9 mouse cellular contexts compared by ENCODE assay signal in genomic region chr7:66427053-66427436, GRCm38 (mm10). TPM values are rescaled to one million over a fixed set of nuclear protein-coding genes. Genes with fewer than 3 reads are reported as not detected.
DNase-seq lines count a peak whose midpoint lies in the region; ATAC-seq and TF ChIP-seq lines count a peak whose summit lies in the region.
"Had no signal": no experiment of that assay in that cellular context is flagged by ENCODE, and none has a peak within 500 bp of the region (broad histone marks: within the 10 kb centered on the region; RNA-seq: fewer than 3 reads in every experiment).

No protein-coding gene starts in this region.

- H3K4me2 ChIP-seq in kidney, postnatal 0 days (ENCODE audit: low read length): peak overlapping the region; percentile 96
- peak overlapping the region; percentile 98 for H3K4me2 ChIP-seq in embryonic facial prominence, embryonic 13.5 days
- H3K4me2 ChIP-seq in intestine, embryonic 15.5 days (replicated peaks): peak overlapping the region; percentile 97
- peak overlapping the region; percentile 89 for H3K4me2 ChIP-seq in midbrain, postnatal 0 days (ENCODE audit: low read depth, low read length, poor library complexity, severe bottlenecking)

- TF ChIP-seq CTCF in kidney, postnatal 0 days (IDR thresholded peaks at IDR 0.05; ENCODE audit: low read depth): no peak
- no peak for TF ChIP-seq CTCF in midbrain, postnatal 0 days (IDR thresholded peaks at IDR 0.05)

- H3K9ac ChIP-seq in kidney, postnatal 0 days (ENCODE audit: low read depth, low read length): peak overlapping the region; percentile 41
- peak overlapping the region; percentile 69 for H3K9ac ChIP-seq in embryonic facial prominence, embryonic 13.5 days
- H3K9ac ChIP-seq in intestine, embryonic 15.5 days: peak overlapping the region; percentile 43; the same call in 1 of the 2 replicates
- 0 out of 2 replicates have a peak overlapping the region, but pooled peaks have one; percentile 24 for H3K9ac ChIP-seq in midbrain, postnatal 0 days (replicated peaks; ENCODE audit: low read length, poor library complexity, severe bottlenecking)

- peaks cover 8% of the 10 kb centered on the region; the same call in 1 of the 2 replicates for H3K4me1 ChIP-seq in kidney, postnatal 0 days (replicated peaks; ENCODE audit: insufficient read depth, low read length)
- peaks cover 32% of the 10 kb centered on the region for H3K4me1 ChIP-seq in embryonic facial prominence, embryonic 13.5 days
- H3K4me1 ChIP-seq in intestine, embryonic 15.5 days (replicated peaks): peaks cover 11% of the 10 kb centered on the region
- no peaks in the 10 kb centered on the region for H3K4me1 ChIP-seq in midbrain, postnatal 0 days (ENCODE audit: insufficient read depth, low read length)

- no peaks in the 10 kb centered on the region for H3K36me3 ChIP-seq in kidney, postnatal 0 days (ENCODE audit: insufficient read depth, low read length)
- no peaks in the 10 kb centered on the region for H3K36me3 ChIP-seq in embryonic facial prominence, embryonic 13.5 days
- H3K36me3 ChIP-seq in intestine, embryonic 15.5 days: no peaks in the 10 kb centered on the region
- no peaks in the 10 kb centered on the region for H3K36me3 ChIP-seq in midbrain, postnatal 0 days (ENCODE audit: insufficient read depth, low read length)

- 1% methylated on average over 23 of the region's 23 CpGs for WGBS in kidney, postnatal 0 days
- under 1% methylated on average over 23 of the region's 23 CpGs for WGBS in embryonic facial prominence, embryonic 13.5 days
- 2% methylated on average over 23 of the region's 23 CpGs for WGBS in intestine, embryonic 15.5 days
- WGBS in midbrain, postnatal 0 days: 1% methylated on average over 23 of the region's 23 CpGs

- H3K27ac ChIP-seq in kidney, postnatal 0 days: no peak overlapping the region
- H3K27ac ChIP-seq in embryonic facial prominence, embryonic 13.5 days: no peak overlapping the region
- no peak overlapping the region for H3K27ac ChIP-seq in intestine, embryonic 15.5 days
- no peak overlapping the region for H3K27ac ChIP-seq in midbrain, postnatal 0 days (ENCODE audit: low read depth, low read length)

- peak; percentile 48 for ATAC-seq in kidney, postnatal 0 days (replicated peaks; ENCODE audit: low FRiP score, low read depth)
- ATAC-seq in embryonic facial prominence, embryonic 13.5 days (ENCODE audit: insufficient number of reproducible peaks, insufficient read depth, low FRiP score, low TSS enrichment, low read depth): no peak
- peak; percentile 52; the same call in 1 of the 2 replicates for ATAC-seq in intestine, embryonic 15.5 days
- ATAC-seq in midbrain, postnatal 0 days (ENCODE audit: low FRiP score): peak; percentile 23; the same call in 1 of the 2 replicates

- H3K27me3 ChIP-seq in kidney, postnatal 0 days (ENCODE audit: insufficient read depth, low read length): peaks cover 11% of the 10 kb centered on the region
- H3K27me3 ChIP-seq in embryonic facial prominence, embryonic 13.5 days: peaks cover 54% of the 10 kb centered on the region
- peaks cover 38% of the 10 kb centered on the region for H3K27me3 ChIP-seq in intestine, embryonic 15.5 days (replicated peaks)
- H3K27me3 ChIP-seq in midbrain, postnatal 0 days (ENCODE audit: insufficient read depth, low read length): peaks cover 40% of the 10 kb centered on the region

- no peaks in the 10 kb centered on the region for H3K9me3 ChIP-seq in kidney, postnatal 0 days (replicated peaks; ENCODE audit: low read length)
- no peaks in the 10 kb centered on the region for H3K9me3 ChIP-seq in embryonic facial prominence, embryonic 13.5 days
- no peaks in the 10 kb centered on the region for H3K9me3 ChIP-seq in intestine, embryonic 15.5 days
- no peaks in the 10 kb centered on the region for H3K9me3 ChIP-seq in midbrain, postnatal 0 days (ENCODE audit: low read length)

- peak overlapping the region; percentile 59 for H3K4me3 ChIP-seq in kidney, postnatal 0 days (replicated peaks; ENCODE audit: low read depth, low read length)
- H3K4me3 ChIP-seq in embryonic facial prominence, embryonic 13.5 days: peak overlapping the region; percentile 61
- peak overlapping the region; percentile 48 for H3K4me3 ChIP-seq in intestine, embryonic 15.5 days (replicated peaks)
- H3K4me3 ChIP-seq in midbrain, postnatal 0 days (ENCODE audit: low read depth, low read length): peak overlapping the region; percentile 43

- no peak for DNase-seq in kidney, postnatal 0 days (ENCODE audit: low spot score)
- DNase-seq in kidney, postnatal 14 days: no peak
- DNase-seq in midbrain, postnatal 0 days (ENCODE audit: low spot score): no peak
- DNase-seq in thymus, postnatal 0 days (ENCODE audit: low spot score): no peak
- DNase-seq in adrenal gland, adult 18-20 months (ENCODE audit: low spot score in 2 of 2): no peak
- DNase-seq in cerebellum, adult 9-11 months: no peak
- DNase-seq: cerebellum, postnatal 36 days had no signal

RNA-seq across cellular contexts. Expression of gene Aldh1a3, which starts 0.3 kb away (rescaled TPM):
- 47.0 and 54.1 TPM in 2 replicates for polyA plus RNA-seq in kidney, postnatal 0 days (2015; fragmentation: Nextera tagmentation; extraction: Ambion mirVana)
- polyA plus RNA-seq in embryonic facial prominence, embryonic 13.5 days (2015; fragmentation: Nextera tagmentation; extraction: Ambion mirVana): 17.3 and 18.8 TPM in 2 replicates
- polyA plus RNA-seq in intestine, embryonic 15.5 days (2015; fragmentation: Nextera tagmentation; extraction: Ambion mirVana): 16.9 and 17.6 TPM in 2 replicates
- total RNA-seq in midbrain, postnatal 0 days (2014; rRNA removed): 0.85 and 1.5 TPM in 2 replicates
- 0.59 and 1.1 TPM in 2 replicates for polyA plus RNA-seq in midbrain, postnatal 0 days (2015; fragmentation: Nextera tagmentation; extraction: Ambion mirVana)
- 2.6 and 2.9 TPM in 2 replicates for polyA plus RNA-seq in thymus, postnatal 0 days (2015; fragmentation: Nextera tagmentation; extraction: Ambion mirVana)
- 10 to 100 TPM; 12.2 to 16.7 TPM for total RNA-seq in adrenal gland, adult 18-20 months (2021)

RNA-seq across cellular contexts. Expression of gene Lrrk1, which starts 38.9 kb away (rescaled TPM):
- polyA plus RNA-seq in kidney, postnatal 0 days (2015; fragmentation: Nextera tagmentation; extraction: Ambion mirVana): 8.5 and 10.4 TPM in 2 replicates
- polyA plus RNA-seq in embryonic facial prominence, embryonic 13.5 days (2015; fragmentation: Nextera tagmentation; extraction: Ambion mirVana): 14.3 and 15.8 TPM in 2 replicates
- 15.7 and 16.9 TPM in 2 replicates for polyA plus RNA-seq in intestine, embryonic 15.5 days (2015; fragmentation: Nextera tagmentation; extraction: Ambion mirVana)
- 3.0 and 3.8 TPM in 2 replicates for total RNA-seq in midbrain, postnatal 0 days (2014; rRNA removed)
- 2.1 and 2.2 TPM in 2 replicates for polyA plus RNA-seq in midbrain, postnatal 0 days (2015; fragmentation: Nextera tagmentation; extraction: Ambion mirVana)
- polyA plus RNA-seq in thymus, postnatal 0 days (2015; fragmentation: Nextera tagmentation; extraction: Ambion mirVana): 9.6 and 10.1 TPM in 2 replicates
- total RNA-seq in adrenal gland, adult 18-20 months (2021): 10 to 100 TPM; 12.2 to 12.6 TPM
